Mouse (Mus musculus) neural tube, embryonic 11.5 days (tissue): ENCODE measurements at regions not wholly inside any gene's neighbourhood (a gene's known extent, or its start where the extent isn't known, plus 50 kb on each side); places are given as distances from the start of the nearest gene placed in this dataset.
"Not testable (repeated sequence)": the region's sequence is repeated elsewhere in the genome, so short reads cannot be mapped to it uniquely, and the experiment has no call there.

Experiments used
- ATAC-seq: fragments of 200-750 bp; cut with Nextera tagmentation; 2 replicates; pipeline ENCODE4 v1.8.0; 2017; ENCODE audit warnings: moderate number of reproducible peaks, mild to moderate bottlenecking, moderate TSS enrichment, moderate library complexity; ENCODE audit not compliant: insufficient read depth, low FRiP score, low TSS enrichment
- DNase-seq: peaks from one replicate; pipeline ENCODE4 v3.0.0-alpha.2; 2015; ENCODE audit warnings: low spot score
- H3K27ac ChIP-seq: fragments of 300-500 bp; sonication (generic); 2 replicates; pipeline ENCODE4 v1.5.1; 2014; ENCODE audit warnings: low read depth, mild to moderate bottlenecking, low read length
- H3K27me3 ChIP-seq: fragments of 300-500 bp; sonication (generic); 2 replicates; pipeline ENCODE4 v1.6.1; 2014; ENCODE audit warnings: mild to moderate bottlenecking, low read length, mixed read lengths; ENCODE audit not compliant: control insufficient read depth, insufficient read depth
- H3K36me3 ChIP-seq: fragments of 300-500 bp; sonication (generic); 2 replicates; pipeline ENCODE4 v1.6.1; 2014; ENCODE audit warnings: mild to moderate bottlenecking, low read length, moderate library complexity, mixed read lengths; ENCODE audit not compliant: control insufficient read depth, insufficient read depth
- H3K4me1 ChIP-seq: fragments of 300-500 bp; sonication (generic); 2 replicates; pipeline ENCODE4 v1.6.1; 2014; ENCODE audit warnings: low read length, mixed read lengths; ENCODE audit not compliant: control insufficient read depth, insufficient read depth
- H3K4me2 ChIP-seq: fragments of 300-500 bp; sonication (generic); 2 replicates; pipeline ENCODE4 v1.6.1; 2014; ENCODE audit warnings: low read depth, mild to moderate bottlenecking, moderate library complexity
- H3K4me3 ChIP-seq: fragments of 300-500 bp; sonication (generic); 2 replicates; pipeline ENCODE4 v1.5.1; 2014; ENCODE audit warnings: low read depth, low read length
- H3K9ac ChIP-seq: fragments of 300-500 bp; sonication (generic); 2 replicates; pipeline ENCODE4 v1.6.1; 2014; ENCODE audit warnings: mild to moderate bottlenecking, low read length
- H3K9me3 ChIP-seq: fragments of 300-500 bp; sonication (generic); 2 replicates; pipeline ENCODE4 v1.6.1; 2016; ENCODE audit warnings: low read length; ENCODE audit not compliant: control insufficient read depth
- WGBS: fragments of 180-500 bp; shearing (Covaris S2); extraction: QIAGEN DNeasy Blood & Tissue Kit; methylation state at CpG from one replicate; pipeline ENCODE4 v1.1.7; 2014; 5-methylcytosine and 5-hydroxymethylcytosine counted together

GRCm38 (mm10) chr3:8005684-8006083, 1385.4 kb upstream of the 1700008P02Rik start:
- not testable (repeated sequence) for DNase-seq, H3K27ac ChIP-seq, ATAC-seq, H3K9me3 ChIP-seq, H3K9ac ChIP-seq, H3K4me2 ChIP-seq, H3K4me3 ChIP-seq, H3K4me1 ChIP-seq, H3K36me3 ChIP-seq, H3K27me3 ChIP-seq
- whole genome bisulfite sequencing: 82% methylated on average over 2 of the region's 2 CpGs

- DNase-seq (no peak), ATAC-seq (no peak)
- no peaks in the 10 kb centered on the region for H3K36me3 ChIP-seq
- no peaks in the 10 kb centered on the region for H3K9me3 ChIP-seq
- no peak overlapping the region for H3K27ac ChIP-seq
- H3K9ac ChIP-seq: no peak overlapping the region
- H3K4me1 ChIP-seq: no peaks in the 10 kb centered on the region
- no peaks in the 10 kb centered on the region for H3K27me3 ChIP-seq
- H3K4me3 ChIP-seq: no peak overlapping the region
- H3K4me2 ChIP-seq: no peak overlapping the region
- 92% methylated on average over 1 of the region's 1 CpGs for WGBS
These were observed 1384.0 kb upstream of the 1700008P02Rik start for GRCm38 (mm10) chr3:8004271-8004670.

DNA sequence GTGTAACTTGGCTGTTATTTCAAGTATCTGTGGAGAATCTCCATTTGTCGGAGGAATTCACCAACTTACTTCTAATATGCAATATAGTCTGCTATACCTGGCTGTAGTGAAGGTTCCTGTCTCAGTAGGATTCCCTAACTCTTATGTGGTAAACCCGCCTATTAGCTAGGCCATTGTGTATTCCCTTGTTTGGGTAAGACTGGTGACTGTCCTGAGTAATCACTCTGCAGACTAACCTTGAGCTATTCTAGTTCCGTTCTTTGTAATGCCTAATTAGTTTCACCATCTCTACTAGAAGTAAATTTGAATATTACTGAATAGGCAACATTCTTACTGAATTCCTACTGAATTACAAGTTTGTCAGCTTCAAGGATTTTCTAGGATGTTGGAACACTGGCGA, 1380.8 kb upstream of the 1700008P02Rik start:
- no peaks in the 10 kb centered on the region for H3K27me3 ChIP-seq
- no peak overlapping the region for H3K4me3 ChIP-seq
- H3K4me2 ChIP-seq: no peak overlapping the region
- H3K9me3 ChIP-seq: no peaks in the 10 kb centered on the region
- H3K4me1 ChIP-seq: no peaks in the 10 kb centered on the region
- DNase-seq: no peak
- WGBS: 90% methylated on average over 4 of the region's 4 CpGs
- H3K36me3 ChIP-seq: no peaks in the 10 kb centered on the region
- ATAC-seq: no peak
- H3K27ac ChIP-seq: no peak overlapping the region
- H3K9ac ChIP-seq: no peak overlapping the region

GRCm38 (mm10) chr3:7992322-7992721, 1372.1 kb upstream of the 1700008P02Rik start:
- 88% methylated on average over 2 of the region's 2 CpGs for WGBS
- H3K27me3 ChIP-seq: no peaks in the 10 kb centered on the region

GRCm38 (mm10) chr3:7973287-7973686, 1353.0 kb upstream of the 1700008P02Rik start:
- Histone ChIP-seq H3K9me3 (no peaks in the 10 kb centered on the region), H3K27me3 (no peaks in the 10 kb centered on the region), H3K36me3 (no peaks in the 10 kb centered on the region), H3K9ac (no peak overlapping the region), H3K4me2 (no peak overlapping the region), H3K4me1 (no peaks in the 10 kb centered on the region), H3K27ac (no peak overlapping the region), H3K4me3 (no peak overlapping the region)
- no peak for ATAC-seq
- DNase-seq: no peak
- WGBS: 63% methylated on average over 3 of the region's 3 CpGs

More at GRCm38 (mm10) chr3:7992322-7992721, 1372.1 kb upstream of the 1700008P02Rik start:
- Histone ChIP-seq H3K9me3 (no peaks in the 10 kb centered on the region), H3K4me3 (no peak overlapping the region), H3K4me2 (no peak overlapping the region), H3K9ac (no peak overlapping the region), H3K27ac (no peak overlapping the region), H3K4me1 (no peaks in the 10 kb centered on the region), H3K36me3 (no peaks in the 10 kb centered on the region)
- ATAC-seq: no peak
- DNase-seq: no peak

- no peaks in the 10 kb centered on the region for H3K27me3 ChIP-seq
- H3K4me3 ChIP-seq: no peak overlapping the region
- no peaks in the 10 kb centered on the region for H3K9me3 ChIP-seq
- 88% methylated on average over 1 of the region's 1 CpGs for WGBS
- H3K4me2 ChIP-seq: no peak overlapping the region
- H3K36me3 ChIP-seq: no peaks in the 10 kb centered on the region
- ATAC-seq (no peak), DNase-seq (no peak)
- no peaks in the 10 kb centered on the region for H3K4me1 ChIP-seq
- no peak overlapping the region for H3K9ac ChIP-seq
- no peak overlapping the region for H3K27ac ChIP-seq
These were observed 1333.7 kb upstream of the 1700008P02Rik start for GRCm38 (mm10) chr3:7953911-7954310.

GRCm38 (mm10) chr3:7943646-7944381, 1323.6 kb upstream of the 1700008P02Rik start:
- DNase-seq (no peak), ATAC-seq (no peak)
- 56% methylated on average over 8 of the region's 8 CpGs for whole genome bisulfite sequencing
- no peaks in the 10 kb centered on the region for H3K36me3 ChIP-seq
- H3K4me1 ChIP-seq: no peaks in the 10 kb centered on the region
- no peaks in the 10 kb centered on the region for H3K27me3 ChIP-seq
- H3K27ac ChIP-seq: no peak overlapping the region
- H3K9me3 ChIP-seq: no peaks in the 10 kb centered on the region
- no peak overlapping the region for H3K4me2 ChIP-seq
- H3K9ac ChIP-seq: no peak overlapping the region
- no peak overlapping the region for H3K4me3 ChIP-seq
